Mouse (Mus musculus) CH12.LX (cell line): Measurements from ENCODE around the gene Ifna6. TPM values are rescaled to one million over a fixed set of nuclear protein-coding genes. Genes with fewer than 3 reads are reported as not detected.

Experiments
- DNase-seq: peaks from one replicate; pipeline ENCODE4 v3.0.0-alpha.2; 2013; ENCODE audit errors: extremely low read depth
- H3K27ac ChIP-seq: 2 replicates; pipeline ENCODE4 v1.5.1; 2012; ENCODE audit warnings: low read depth, mild to moderate bottlenecking, control low read depth, moderate library complexity; ENCODE audit not compliant: insufficient read depth
- H3K27me3 ChIP-seq: replicated peaks from 2 replicates; pipeline ENCODE3; 2012; ENCODE audit warnings: inconsistent platforms
- H3K36me3 ChIP-seq, 2 experiments: replicated peaks in 1 of 2; 2 replicates each; pipeline versions ENCODE3 to v1.6.1; 2012; ENCODE audit warnings: inconsistent platforms in 1 of 2, low read length in 1 of 2, mild to moderate bottlenecking in 1 of 2, mixed read lengths in 1 of 2, moderate library complexity in 1 of 2; ENCODE audit not compliant: control insufficient read depth in 1 of 2, insufficient read depth in 1 of 2
- H3K4me1 ChIP-seq, 2 experiments: 2 replicates each; pipeline ENCODE4 v1.6.1; 2012; ENCODE audit warnings: inconsistent platforms in 1 of 2, moderate library complexity in 1 of 2; ENCODE audit not compliant: insufficient read depth in 2 of 2, control insufficient read depth in 1 of 2
- H3K4me2 ChIP-seq: 2 replicates; pipeline ENCODE4 v1.6.1; 2012; ENCODE audit warnings: low read depth, mild to moderate bottlenecking, control low read depth; ENCODE audit not compliant: poor library complexity, insufficient read depth, severe bottlenecking
- H3K4me3 ChIP-seq, 3 experiments: fragments of 150-350 bp in 1 of 3; sonication (generic) in 1 of 3; replicated peaks in 1 of 3; 2 replicates each; pipeline versions ENCODE3 to v1.5.1; 2011 to 2012; ENCODE audit warnings: low read depth in 2 of 3, low read length in 2 of 3, mild to moderate bottlenecking in 2 of 3, moderate library complexity in 2 of 3, control low read depth in 1 of 3, improper control_type of control experiment in 1 of 3, inconsistent platforms in 1 of 3, mixed read lengths in 1 of 3; ENCODE audit not compliant: poor library complexity in 1 of 3
- H3K79me2 ChIP-seq: replicated peaks from 2 replicates; pipeline ENCODE4 v1.6.1; 2012; ENCODE audit warnings: mild to moderate bottlenecking, moderate library complexity; ENCODE audit not compliant: control insufficient read depth, poor library complexity, insufficient read depth, severe bottlenecking; ENCODE audit errors: extremely low read depth
- H3K9ac ChIP-seq: 2 replicates; pipeline ENCODE4 v1.6.1; 2012; ENCODE audit warnings: low read depth, mild to moderate bottlenecking, control low read depth, moderate library complexity; ENCODE audit not compliant: insufficient read depth
- H3K9me3 ChIP-seq: replicated peaks from 2 replicates; pipeline ENCODE3; 2012; ENCODE audit warnings: low read length, inconsistent platforms, mixed read lengths
- BHLHE40 ChIP-seq: IDR thresholded peaks from 2 replicates; pipeline ENCODE4 v1.6.1; 2011; ENCODE audit warnings: mild to moderate bottlenecking, low read depth, low read length, improper control_type of control experiment
- CHD1 ChIP-seq: IDR thresholded peaks from 2 replicates; pipeline ENCODE4 v1.6.1; 2012; ENCODE audit warnings: low read depth, low read length, improper control_type of control experiment, inconsistent platforms
- CHD2 ChIP-seq: IDR thresholded peaks from 2 replicates; pipeline ENCODE4 v1.6.1; 2011; ENCODE audit warnings: low read length, improper control_type of control experiment
- CTCF ChIP-seq, 2 experiments: IDR thresholded peaks in 1 of 2; conservative IDR thresholded peaks in 1 of 2; 2 replicates each; pipeline ENCODE4 v1.5.1; 2011 to 2012; ENCODE audit warnings: low read depth in 2 of 2, low read length in 2 of 2, improper control_type of control experiment in 1 of 2, inconsistent platforms in 1 of 2, mild to moderate bottlenecking in 1 of 2, moderate library complexity in 1 of 2
- ELF1 ChIP-seq: IDR thresholded peaks from 2 replicates; pipeline ENCODE4 v1.6.1; 2014; ENCODE audit warnings: low read depth, mild to moderate bottlenecking, inconsistent platforms, low read length, improper control_type of control experiment
- EP300 ChIP-seq: IDR thresholded peaks from 2 replicates; pipeline ENCODE4 v1.6.1; 2011; ENCODE audit warnings: low read length, improper control_type of control experiment
- ETS1 ChIP-seq: conservative IDR thresholded peaks from 2 replicates; pipeline ENCODE4 v1.6.1; 2012; ENCODE audit warnings: low read depth, mild to moderate bottlenecking, inconsistent platforms, low read length, improper control_type of control experiment, moderate library complexity
- GABPA ChIP-seq: IDR thresholded peaks from 2 replicates; pipeline ENCODE4 v1.6.1; 2012; ENCODE audit warnings: low read depth, low read length, improper control_type of control experiment, inconsistent platforms; ENCODE audit not compliant: insufficient replicate concordance
- IRF4 ChIP-seq: IDR thresholded peaks from 2 replicates; pipeline ENCODE4 v1.6.1; 2014; ENCODE audit warnings: low read depth, mild to moderate bottlenecking, inconsistent platforms, low read length, improper control_type of control experiment
- JUND ChIP-seq: conservative IDR thresholded peaks from 2 replicates; pipeline ENCODE4 v1.6.1; 2011; ENCODE audit warnings: low read depth, low read length, improper control_type of control experiment
- KAT2A ChIP-seq: IDR thresholded peaks from 2 replicates; pipeline ENCODE4 v1.6.1; 2012; ENCODE audit warnings: low read length, improper control_type of control experiment, inconsistent platforms; ENCODE audit not compliant: insufficient replicate concordance
- MEF2A ChIP-seq: IDR thresholded peaks from 2 replicates; pipeline ENCODE4 v1.6.1; 2014; ENCODE audit warnings: low read depth, mild to moderate bottlenecking, inconsistent platforms, low read length, improper control_type of control experiment, borderline replicate concordance
- MXI1 ChIP-seq: IDR thresholded peaks from 2 replicates; pipeline ENCODE4 v1.6.1; 2011; ENCODE audit warnings: mild to moderate bottlenecking, low read depth, low read length, improper control_type of control experiment
- MYC ChIP-seq: IDR thresholded peaks from 2 replicates; pipeline ENCODE4 v1.6.1; 2011; ENCODE audit warnings: low read depth, mild to moderate bottlenecking, improper control_type of control experiment, low read length
- NELFE ChIP-seq: IDR thresholded peaks from 2 replicates; pipeline ENCODE4 v1.6.1; 2011; ENCODE audit warnings: low read depth, low read length, improper control_type of control experiment
- POLR2A ChIP-seq: IDR thresholded peaks from 2 replicates; pipeline ENCODE4 v1.6.1; 2011; ENCODE audit warnings: low read depth, mild to moderate bottlenecking, improper control_type of control experiment, low read length
- POLR2AphosphoS2 ChIP-seq: IDR thresholded peaks from 2 replicates; pipeline ENCODE4 v1.6.1; 2011; ENCODE audit warnings: low read depth, low read length, improper control_type of control experiment
- RCOR1 ChIP-seq: conservative IDR thresholded peaks from 2 replicates; pipeline ENCODE4 v1.6.1; 2012; ENCODE audit warnings: low read depth, mild to moderate bottlenecking, inconsistent platforms, low read length, improper control_type of control experiment
- SIN3A ChIP-seq: IDR thresholded peaks from 2 replicates; pipeline ENCODE4 v1.6.1; 2012; ENCODE audit warnings: low read length, improper control_type of control experiment, inconsistent platforms
- TCF12 ChIP-seq: IDR thresholded peaks from 2 replicates; pipeline ENCODE4 v1.6.1; 2014; ENCODE audit warnings: low read depth, mild to moderate bottlenecking, inconsistent platforms, low read length, improper control_type of control experiment
- USF1 ChIP-seq: IDR thresholded peaks from 2 replicates; pipeline ENCODE4 v1.6.1; 2014; ENCODE audit warnings: low read depth, mild to moderate bottlenecking, inconsistent platforms, low read length, improper control_type of control experiment
- dilution Hi-C: fragments of 300-500 bp; cut with MboI; formaldehyde crosslinking; loops from 2 replicates; pipeline ENCODE4 v1.14.3; 2020; ENCODE audit warnings: low sequenced_read_pairs; ENCODE audit not compliant: extremely low pct_unique_long_range_greater_than_20kb, extremely low pct_ligation_motif_present
- in situ Hi-C: fragments of 300-500 bp; cut with MboI; formaldehyde crosslinking; loops from 3 replicates; pipeline ENCODE4 v1.14.3; 2019; ENCODE audit warnings: low sequenced_read_pairs, low pct_ligation_motif_present, low pct_unique_long_range_greater_than_20kb, mixed read lengths
- polyA plus RNA-seq: library from polyadenylated mRNA; unstranded; fragments of >175 nt; gene quantifications from 2 replicates; pipeline ENCODE4 v1.2.1, GENCODE M21; 2012; ENCODE audit warnings: low read depth; ENCODE audit not compliant: insufficient read length
- total RNA-seq, 2 experiments: library from RNA; depleted of rRNA; stranded (reverse); fragments of 300-350 nt in 1 of 2; fragments of >200 nt in 1 of 2; gene quantifications; 2 replicates each; pipeline ENCODE4 v1.2.3; 2012 to 2014

The Ifna6 gene
- total and polyA plus RNA-seq, 3 experiments = not detected

GRCm38 (mm10) chr4:88867926-88868911 is 41.0 kb downstream of the Ifna6 start:
- TF ChIP-seq POLR2AphosphoS2 (no peak), TCF12 (peak; percentile 20; the same call in 1 of the 2 replicates), BHLHE40 (peak; percentile 73), JUND (no peak), CTCF (conservative IDR thresholded peaks at IDR 0.05 in 1 of 2, IDR thresholded peaks at IDR 0.05 in 1 of 2; ENCODE audit: low read depth in 2 of 2, low read length in 2 of 2) (no peak), NELFE (no peak), POLR2A (no peak; the same call in 1 of the 2 replicates), CHD2 (no peak), IRF4 (peak; percentile 40; the same call in 1 of the 2 replicates), RCOR1 (no peak), EP300 (no peak), KAT2A (no peak), SIN3A (0 out of 2 replicates have a peak, but pooled peaks have one; percentile 48), MXI1 (no peak; the same call in none of the 2 replicates), ELF1 (0 out of 2 replicates have a peak, but pooled peaks have one; percentile 10), USF1 (no peak), ETS1 (no peak; the same call in 1 of the 2 replicates), MEF2A (no peak), GABPA (no peak), MYC (no peak), CHD1 (no peak)
- TF ChIP-seq, all 38 proteins: peak for 5
- H3K9me3 ChIP-seq = peaks cover 2% of the 10 kb centered on the region
- peaks cover 0 to 36% of the 10 kb centered on the region in 2 experiments; a peak in 2 of 4 replicates for H3K4me1 ChIP-seq
- peak overlapping the region; percentile 57 to 65 (median 64) for H3K4me3 ChIP-seq
- peaks cover 24% of the 10 kb centered on the region for H3K27me3 ChIP-seq
- H3K36me3 ChIP-seq = no peaks in the 10 kb centered on the region
- peak; percentile 57 for DNase-seq
- H3K79me2 ChIP-seq = no peaks in the 10 kb centered on the region
- peak overlapping the region; percentile 41 for H3K9ac ChIP-seq
- H3K27ac ChIP-seq = no peak overlapping the region
- peak overlapping the region; percentile 86 for H3K4me2 ChIP-seq
- in situ Hi-C loops = no loop called here
- dilution Hi-C loops = no loop called here
